Mouse (Mus musculus) midbrain, embryonic 13.5 days (tissue): ENCODE data around the gene Dusp8. TPM values are rescaled to one million over a fixed set of nuclear protein-coding genes. Genes with fewer than 3 reads are reported as not detected.

Experiments used
- ATAC-seq: fragments of 200-750 bp; cut with Nextera tagmentation; 2 replicates; pipeline ENCODE4 v1.8.0; 2017; ENCODE audit warnings: mild to moderate bottlenecking, moderate TSS enrichment, moderate library complexity
- H3K27ac ChIP-seq: fragments of 300-500 bp; sonication (generic); 2 replicates; pipeline ENCODE4 v1.5.1; 2015; ENCODE audit warnings: inconsistent platforms, mild to moderate bottlenecking, moderate library complexity
- H3K27me3 ChIP-seq: fragments of 300-500 bp; sonication (generic); 2 replicates; pipeline ENCODE4 v1.6.1; 2015; ENCODE audit warnings: mild to moderate bottlenecking, inconsistent platforms
- H3K36me3 ChIP-seq: fragments of 300-500 bp; sonication (generic); 2 replicates; pipeline ENCODE4 v1.6.1; 2015; ENCODE audit warnings: mild to moderate bottlenecking, inconsistent platforms
- H3K4me1 ChIP-seq: fragments of 300-500 bp; sonication (generic); replicated peaks from 2 replicates; pipeline ENCODE4 v1.6.1; 2015; ENCODE audit warnings: inconsistent platforms
- H3K4me2 ChIP-seq: fragments of 300-500 bp; sonication (generic); replicated peaks from 2 replicates; pipeline ENCODE4 v1.6.1; 2015; ENCODE audit warnings: moderate library complexity, mild to moderate bottlenecking, inconsistent platforms
- H3K4me3 ChIP-seq: fragments of 300-500 bp; sonication (generic); replicated peaks from 2 replicates; pipeline ENCODE4 v1.5.1; 2015; ENCODE audit warnings: mild to moderate bottlenecking, inconsistent platforms
- H3K9ac ChIP-seq: fragments of 300-500 bp; sonication (generic); replicated peaks from 2 replicates; pipeline ENCODE4 v1.6.1; 2015; ENCODE audit warnings: mild to moderate bottlenecking, inconsistent platforms
- H3K9me3 ChIP-seq: fragments of 300-500 bp; sonication (generic); 2 replicates; pipeline ENCODE4 v1.6.1; 2016; ENCODE audit warnings: mild to moderate bottlenecking, inconsistent platforms
- WGBS: fragments of 180-500 bp; shearing (Covaris S2); methylation state at CpG from one replicate; pipeline ENCODE4 v1.1.7; 2015; 5-methylcytosine and 5-hydroxymethylcytosine counted together
- polyA plus RNA-seq: library from polyadenylated mRNA; unstranded; fragments of >200 nt; fragmentation: Nextera tagmentation; extraction: Ambion mirVana; gene quantifications from 2 replicates; pipeline ENCODE4 v1.2.1, GENCODE M21; 2015

The Dusp8 gene
- polyA plus RNA-seq, 1 experiment from 2014 or later, result 69.1 TPM

DNA sequence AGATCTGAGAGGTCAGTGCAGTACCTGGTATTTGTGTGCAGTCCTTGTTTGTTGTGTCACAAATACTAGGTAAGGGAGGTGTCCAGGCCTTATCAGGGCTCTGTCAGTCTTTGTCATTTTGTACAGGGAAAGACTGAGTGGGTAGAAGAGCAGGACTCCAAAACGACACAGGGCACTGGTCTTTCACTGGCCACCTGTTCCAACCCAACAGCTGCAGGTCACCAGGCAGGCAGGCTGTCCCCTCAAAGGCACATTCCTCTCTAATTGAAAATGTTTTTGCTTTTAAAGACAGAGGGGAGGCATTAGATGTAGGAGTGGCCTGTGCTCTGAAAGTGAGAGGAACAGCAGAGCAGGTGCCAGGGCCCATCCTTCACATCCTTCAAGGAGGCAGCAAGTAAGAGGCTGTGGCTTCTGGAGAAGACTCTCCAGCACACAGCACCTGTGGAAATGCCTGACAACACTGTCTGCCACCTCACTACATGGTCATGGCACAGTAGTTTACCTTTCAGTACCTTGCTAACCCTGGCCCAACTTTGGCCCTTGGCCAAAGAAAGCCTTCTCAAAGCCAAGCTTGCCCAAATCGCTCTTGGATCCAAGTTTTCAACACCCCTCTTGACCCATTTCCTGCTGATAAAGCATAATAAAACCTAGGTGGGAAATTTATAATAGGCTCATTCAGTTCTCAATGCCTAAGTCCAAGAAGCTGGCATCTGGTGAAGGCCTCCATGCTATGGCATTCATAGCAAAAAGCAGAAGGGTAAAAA, 60.4 kb downstream of the Dusp8 start:
- H3K4me2 ChIP-seq, result no peak overlapping the region
- H3K4me3 ChIP-seq, result no peak overlapping the region
- no peak for ATAC-seq
- H3K36me3 ChIP-seq, result no peaks in the 10 kb centered on the region
- no peaks in the 10 kb centered on the region for H3K9me3 ChIP-seq
- 78% methylated on average over 2 of the region's 2 CpGs for WGBS
- peaks cover 3% of the 10 kb centered on the region; the same call in 1 of the 2 replicates for H3K4me1 ChIP-seq
- no peaks in the 10 kb centered on the region for H3K27me3 ChIP-seq
- H3K9ac ChIP-seq, result no peak overlapping the region
- H3K27ac ChIP-seq, result no peak overlapping the region

DNA sequence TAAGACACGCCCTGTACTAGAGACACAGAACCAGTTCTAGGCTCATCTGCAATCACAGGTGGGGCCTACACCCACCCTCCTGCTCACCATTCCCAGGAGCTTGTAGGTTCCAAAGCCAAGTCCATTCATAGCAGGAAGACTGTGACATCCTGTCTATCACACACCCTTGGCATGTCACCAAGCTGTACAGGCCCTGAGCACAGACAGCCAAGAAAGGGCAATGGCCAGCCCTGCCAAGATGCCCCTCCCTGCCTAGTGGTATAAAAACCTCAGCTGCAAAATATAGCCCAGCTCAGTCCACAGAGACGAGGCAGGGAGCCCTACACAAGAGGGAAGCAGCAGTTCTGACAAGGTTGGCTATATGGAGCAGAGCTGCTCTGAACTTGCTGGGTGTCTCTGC, 61.4 kb downstream of the Dusp8 start:
- Histone ChIP-seq H3K36me3 (no peaks in the 10 kb centered on the region), H3K4me1 (peaks cover 3% of the 10 kb centered on the region; the same call in 1 of the 2 replicates), H3K27me3 (no peaks in the 10 kb centered on the region), H3K27ac (no peak overlapping the region), H3K4me3 (no peak overlapping the region), H3K4me2 (no peak overlapping the region), H3K9ac (no peak overlapping the region), H3K9me3 (no peaks in the 10 kb centered on the region)
- 91% methylated on average over 2 of the region's 2 CpGs for WGBS
- no peak for ATAC-seq

DNA sequence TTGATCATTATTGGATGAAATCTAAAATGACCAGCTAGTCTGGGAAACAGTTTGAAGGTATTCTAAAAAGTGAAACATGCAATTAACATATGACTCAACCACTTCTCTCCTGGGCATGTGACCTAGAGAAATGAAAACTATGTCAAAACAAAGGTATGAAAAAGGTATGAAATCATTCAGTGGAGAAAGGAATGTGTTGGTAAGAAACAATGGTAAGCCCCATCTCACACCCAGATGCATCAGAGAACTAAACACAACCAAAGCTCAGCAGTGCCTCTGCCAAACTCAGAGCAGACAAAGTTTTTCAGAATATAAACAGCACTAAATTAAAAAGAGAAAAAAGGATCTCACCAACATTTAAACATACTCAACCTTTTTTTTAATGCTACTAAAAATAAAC, 65.6 kb downstream of the Dusp8 start:
- H3K27me3 ChIP-seq, result no peaks in the 10 kb centered on the region
- ATAC-seq, result no peak
- no peaks in the 10 kb centered on the region for H3K9me3 ChIP-seq
- H3K9ac ChIP-seq, result no peak overlapping the region
- no peak overlapping the region for H3K27ac ChIP-seq
- H3K4me1 ChIP-seq, result peaks cover 13% of the 10 kb centered on the region; the same call in 1 of the 2 replicates
- H3K4me2 ChIP-seq, result no peak overlapping the region
- H3K4me3 ChIP-seq, result no peak overlapping the region
- H3K36me3 ChIP-seq, result no peaks in the 10 kb centered on the region

Other genes with a start within 250 kb of the Dusp8 start
- gene Tollip, start 177.3 kb downstream of the Dusp8 start, polyA plus RNA-seq, result 69.0 and 71.2 TPM in 2 replicates
- gene Brsk2, start 146.1 kb downstream of the Dusp8 start, polyA plus RNA-seq, result 27.5 and 29.4 TPM in 2 replicates
- 52.3 and 56.9 TPM in 2 replicates for gene Mob2, start 34.8 kb downstream of the Dusp8 start, polyA plus RNA-seq
- 0.44 TPM in 1 of 2 replicates, not detected in the other for gene Gm45618, start 24.9 kb upstream of the Dusp8 start, polyA plus RNA-seq
- gene Gm39115, start 40.2 kb upstream of the Dusp8 start, polyA plus RNA-seq, result not detected in 2 replicates
- gene Gm45337, start 48.8 kb upstream of the Dusp8 start, polyA plus RNA-seq, result not detected in 2 replicates
- gene Gm29735, start 61.3 kb upstream of the Dusp8 start, polyA plus RNA-seq, result not detected in 2 replicates
- not detected in 2 replicates for gene Gm4553, start 69.9 kb upstream of the Dusp8 start, polyA plus RNA-seq
- gene Krtap5-2, start 80.2 kb upstream of the Dusp8 start, polyA plus RNA-seq, result not detected in 2 replicates
- gene Gm10153, start 94.5 kb upstream of the Dusp8 start, polyA plus RNA-seq, result not detected in 2 replicates
- not detected in 2 replicates for gene Krtap5-3, start 105.5 kb upstream of the Dusp8 start, polyA plus RNA-seq
- gene Gm7579, start 116.0 kb upstream of the Dusp8 start, polyA plus RNA-seq, result not detected in 2 replicates
- not detected in 2 replicates for gene Krtap5-5, start 134.1 kb upstream of the Dusp8 start, polyA plus RNA-seq
- not detected in 2 replicates for gene Gm40460, start 145.2 kb upstream of the Dusp8 start, polyA plus RNA-seq
- not detected in 2 replicates for gene Gm2431, start 162.5 kb upstream of the Dusp8 start, polyA plus RNA-seq
- gene Gm4559, start 178.5 kb upstream of the Dusp8 start, polyA plus RNA-seq, result not detected in 2 replicates
- gene Krtap5-1, start 201.3 kb upstream of the Dusp8 start, polyA plus RNA-seq, result not detected in 2 replicates
- gene Krtap5-4, start 207.7 kb upstream of the Dusp8 start, polyA plus RNA-seq, result not detected in 2 replicates